Mouse (Mus musculus) kidney, embryonic 15.5 days (tissue): Measurements from ENCODE around the gene Pkd1l2. TPM values are rescaled to one million over a fixed set of nuclear protein-coding genes. Genes with fewer than 3 reads are reported as not detected.

ENCODE experiments used
- ATAC-seq: fragments of 200-750 bp; cut with Nextera tagmentation; replicated peaks from 2 replicates; pipeline ENCODE4 v1.8.0; 2017; ENCODE audit warnings: moderate TSS enrichment; ENCODE audit not compliant: low FRiP score
- H3K27ac ChIP-seq: fragments of 300-500 bp; sonication (generic); 2 replicates; pipeline ENCODE4 v1.5.1; 2015; ENCODE audit warnings: mild to moderate bottlenecking, inconsistent platforms
- H3K27me3 ChIP-seq: fragments of 300-500 bp; sonication (generic); 2 replicates; pipeline ENCODE4 v1.6.1; 2015; ENCODE audit warnings: inconsistent platforms
- H3K36me3 ChIP-seq: fragments of 300-500 bp; sonication (generic); 2 replicates; pipeline ENCODE4 v1.6.1; 2015; ENCODE audit warnings: inconsistent platforms
- H3K4me1 ChIP-seq: fragments of 300-500 bp; sonication (generic); 2 replicates; pipeline ENCODE4 v1.6.1; 2015; ENCODE audit warnings: inconsistent platforms
- H3K4me2 ChIP-seq: fragments of 300-500 bp; sonication (generic); 2 replicates; pipeline ENCODE4 v1.6.1; 2015; ENCODE audit warnings: moderate library complexity, mild to moderate bottlenecking, inconsistent platforms
- H3K4me3 ChIP-seq: fragments of 300-500 bp; sonication (generic); replicated peaks from 2 replicates; pipeline ENCODE4 v1.5.1; 2015; ENCODE audit warnings: mild to moderate bottlenecking, inconsistent platforms
- H3K9ac ChIP-seq: fragments of 300-500 bp; sonication (generic); 2 replicates; pipeline ENCODE4 v1.6.1; 2015; ENCODE audit warnings: mild to moderate bottlenecking, inconsistent platforms
- H3K9me3 ChIP-seq: fragments of 300-500 bp; sonication (generic); replicated peaks from 2 replicates; pipeline ENCODE4 v1.6.1; 2016; ENCODE audit warnings: inconsistent platforms
- WGBS: fragments of 180-500 bp; shearing (Covaris S2); methylation state at CpG from one replicate; pipeline ENCODE4 v1.1.7; 2015; ENCODE audit warnings: mixed read lengths; 5-methylcytosine and 5-hydroxymethylcytosine counted together
- polyA plus RNA-seq: library from polyadenylated mRNA; unstranded; fragments of >200 nt; fragmentation: Nextera tagmentation; extraction: Ambion mirVana; gene quantifications from 2 replicates; pipeline ENCODE4 v1.2.1, GENCODE M21; 2015

Pkd1l2 gene
- polyA plus RNA-seq, 1 experiment from 2014 or later, result 0.05 TPM

- Histone ChIP-seq H3K9me3 (no peaks in the 10 kb centered on the region), H3K4me3 (no peak overlapping the region), H3K4me2 (no peak overlapping the region), H3K4me1 (0 out of 2 replicates have a peak, but pooled peaks cover 6% of the 10 kb centered on the region), H3K27ac (no peak overlapping the region), H3K27me3 (no peaks in the 10 kb centered on the region), H3K36me3 (no peaks in the 10 kb centered on the region), H3K9ac (no peak overlapping the region)
- no peak for ATAC-seq
- WGBS, result 53% methylated on average over 16 of the region's 16 CpGs
Measured at GRCm38 (mm10) chr8:117109801-117110390, 27.6 kb upstream of the Pkd1l2 start.

- Histone ChIP-seq H3K9ac (no peak overlapping the region), H3K36me3 (no peaks in the 10 kb centered on the region), H3K9me3 (no peaks in the 10 kb centered on the region), H3K27ac (no peak overlapping the region), H3K4me2 (no peak overlapping the region), H3K4me1 (0 out of 2 replicates have a peak, but pooled peaks cover 6% of the 10 kb centered on the region), H3K4me3 (no peak overlapping the region), H3K27me3 (no peaks in the 10 kb centered on the region)
- ATAC-seq, result no peak
- WGBS, result 92% methylated on average over 19 of the region's 19 CpGs
Measured at GRCm38 (mm10) chr8:117109018-117109711, 26.9 kb upstream of the Pkd1l2 start.

- no peaks in the 10 kb centered on the region for H3K9me3 ChIP-seq
- 0 out of 2 replicates have a peak, but pooled peaks cover 6% of the 10 kb centered on the region for H3K4me1 ChIP-seq
- H3K9ac ChIP-seq, result no peak overlapping the region
- H3K4me2 ChIP-seq, result no peak overlapping the region
- 14% methylated on average over 9 of the region's 9 CpGs for WGBS
- H3K27ac ChIP-seq, result no peak overlapping the region
- H3K36me3 ChIP-seq, result no peaks in the 10 kb centered on the region
- no peak for ATAC-seq
- no peak overlapping the region for H3K4me3 ChIP-seq
- no peaks in the 10 kb centered on the region for H3K27me3 ChIP-seq
Measured at GRCm38 (mm10) chr8:117107533-117107932, 25.3 kb upstream of the Pkd1l2 start.

DNA sequence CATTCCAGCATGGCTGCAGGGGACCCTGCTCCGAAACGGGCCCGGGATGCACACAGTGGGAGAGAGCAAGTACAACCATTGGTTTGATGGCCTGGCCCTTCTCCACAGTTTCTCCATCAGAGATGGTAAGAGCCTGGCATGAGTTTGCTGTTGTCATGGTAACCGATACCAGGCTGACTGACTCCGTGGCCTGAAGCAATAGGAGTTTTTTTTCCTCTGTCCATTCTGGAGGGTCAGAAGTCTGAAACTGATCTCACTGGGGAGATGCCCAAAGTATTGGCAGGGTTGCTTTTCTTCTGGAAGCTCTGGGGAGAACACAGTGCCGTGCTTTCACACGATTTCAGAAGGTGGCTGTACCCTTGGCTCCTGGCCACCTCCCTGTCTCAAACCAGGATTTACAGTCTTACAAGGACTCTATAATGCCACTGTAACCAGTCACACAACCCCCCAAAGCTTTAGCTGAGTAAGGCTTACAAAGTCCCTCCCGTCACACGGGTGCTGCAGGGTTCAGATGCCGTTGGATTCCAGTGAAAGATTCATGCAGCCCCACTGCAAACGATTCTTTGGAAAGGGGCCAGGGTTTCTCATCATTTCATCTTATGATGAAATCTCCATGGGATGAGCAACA is 15.4 kb upstream of the Pkd1l2 start:
- peaks cover 18% of the 10 kb centered on the region for H3K4me1 ChIP-seq
- no peak overlapping the region for H3K4me3 ChIP-seq
- no peak overlapping the region for H3K27ac ChIP-seq
- peaks cover 7% of the 10 kb centered on the region for H3K9me3 ChIP-seq
- no peak for ATAC-seq
- H3K27me3 ChIP-seq, result 0 out of 2 replicates have a peak, but pooled peaks cover 5% of the 10 kb centered on the region
- no peaks in the 10 kb centered on the region for H3K36me3 ChIP-seq
- WGBS, result 34% methylated on average over 11 of the region's 11 CpGs
- no peak overlapping the region for H3K9ac ChIP-seq
- no peak overlapping the region for H3K4me2 ChIP-seq

- no peaks in the 10 kb centered on the region for H3K36me3 ChIP-seq
- 70% methylated on average over 10 of the region's 10 CpGs for WGBS
- peaks cover 7% of the 10 kb centered on the region for H3K9me3 ChIP-seq
- H3K4me3 ChIP-seq, result no peak overlapping the region
- H3K4me1 ChIP-seq, result peaks cover 18% of the 10 kb centered on the region
- H3K27me3 ChIP-seq, result 0 out of 2 replicates have a peak, but pooled peaks cover 5% of the 10 kb centered on the region
- H3K4me2 ChIP-seq, result no peak overlapping the region
- H3K9ac ChIP-seq, result no peak overlapping the region
- ATAC-seq, result no peak
- no peak overlapping the region for H3K27ac ChIP-seq
Measured at GRCm38 (mm10) chr8:117097051-117097563, 14.9 kb upstream of the Pkd1l2 start.

DNA sequence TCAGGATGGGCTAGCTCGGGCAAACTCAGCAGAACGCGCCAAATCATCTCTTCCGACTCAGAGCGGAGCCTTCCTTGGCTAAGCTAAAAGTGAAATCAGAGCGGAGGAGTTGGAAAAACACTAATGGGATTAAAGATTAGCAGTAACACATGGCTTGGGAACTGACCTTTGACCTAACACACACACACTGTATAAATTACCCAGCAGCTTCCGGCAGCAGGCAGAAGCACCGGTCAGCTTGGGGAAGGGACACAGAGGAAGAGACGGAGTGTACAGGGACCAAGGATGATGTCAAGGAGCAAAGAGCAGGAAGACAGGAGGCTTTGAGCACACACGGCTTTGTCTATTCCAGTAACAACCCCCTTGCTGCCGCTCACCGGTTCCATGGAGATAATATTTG is 13.4 kb upstream of the Pkd1l2 start, which contains the start of gene Bco1:
Gene Bco1 (plus strand): TSS at position 208 of the 400 bp plus-strand sequence.
- no peak within 1 kb of the TSS for H3K9ac ChIP-seq
- H3K27me3 ChIP-seq, result 0 out of 2 replicates have a peak, but pooled peaks cover 5% of the 10 kb centered on the region
- H3K36me3 ChIP-seq, result no peaks in the 10 kb centered on the region
- H3K4me2 ChIP-seq, result no peak within 1 kb of the TSS
- H3K27ac ChIP-seq, result no peak within 1 kb of the TSS
- H3K4me1 ChIP-seq, result peaks cover 18% of the 10 kb centered on the region
- no peak within 1 kb of the TSS for H3K4me3 ChIP-seq
- no peak for ATAC-seq
- peaks cover 7% of the 10 kb centered on the region for H3K9me3 ChIP-seq
- WGBS, result 46% methylated on average over 12 of the region's 12 CpGs

GRCm38 (mm10) chr8:117094053-117094452 is 11.8 kb upstream of the Pkd1l2 start:
- Histone ChIP-seq H3K9ac (no peak overlapping the region), H3K27ac (no peak overlapping the region), H3K9me3 (no peaks in the 10 kb centered on the region), H3K4me1 (peaks cover 18% of the 10 kb centered on the region), H3K27me3 (0 out of 2 replicates have a peak, but pooled peaks cover 5% of the 10 kb centered on the region), H3K36me3 (no peaks in the 10 kb centered on the region), H3K4me2 (no peak overlapping the region), H3K4me3 (no peak overlapping the region)
- 70% methylated on average over 5 of the region's 5 CpGs for WGBS
- ATAC-seq, result no peak

- Histone ChIP-seq H3K9ac (no peak overlapping the region), H3K4me2 (no peak overlapping the region), H3K4me3 (no peak overlapping the region), H3K36me3 (no peaks in the 10 kb centered on the region), H3K4me1 (no peaks in the 10 kb centered on the region), H3K9me3 (no peaks in the 10 kb centered on the region), H3K27ac (no peak overlapping the region), H3K27me3 (no peaks in the 10 kb centered on the region)
- WGBS, result 92% methylated on average over 4 of the region's 4 CpGs
- no peak for ATAC-seq
Measured at GRCm38 (mm10) chr8:117089802-117090201, 7.6 kb upstream of the Pkd1l2 start.

GRCm38 (mm10) chr8:117087036-117087435 is 4.8 kb upstream of the Pkd1l2 start:
- no peaks in the 10 kb centered on the region for H3K4me1 ChIP-seq
- no peaks in the 10 kb centered on the region for H3K27me3 ChIP-seq
- no peak overlapping the region for H3K9ac ChIP-seq
- no peaks in the 10 kb centered on the region for H3K36me3 ChIP-seq
- no peak overlapping the region for H3K4me3 ChIP-seq
- no peak overlapping the region for H3K27ac ChIP-seq
- no peaks in the 10 kb centered on the region for H3K9me3 ChIP-seq
- no peak overlapping the region for H3K4me2 ChIP-seq
- no peak for ATAC-seq

DNA sequence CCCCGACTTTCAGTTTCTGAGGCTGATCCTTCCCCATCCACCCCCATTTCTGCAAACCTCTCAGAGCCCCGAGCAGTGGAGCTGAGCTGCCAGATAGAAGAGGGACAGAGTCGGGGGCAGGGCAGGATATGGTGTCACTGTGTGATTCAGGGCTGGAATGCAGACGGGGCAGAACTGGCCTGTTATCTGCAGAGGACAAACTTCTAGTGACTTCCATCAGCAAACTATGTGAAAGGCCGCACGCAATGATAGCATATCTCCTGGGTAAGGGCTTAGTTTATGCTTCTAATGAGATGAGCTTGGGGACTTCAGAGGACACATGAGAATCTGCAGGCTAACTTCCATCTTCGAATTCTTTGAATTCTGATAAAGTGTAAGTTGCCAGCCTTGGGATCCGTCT is 3.3 kb upstream of the Pkd1l2 start:
- ATAC-seq, result no peak; the same call in 1 of the 2 replicates
- WGBS, result 47% methylated on average over 8 of the region's 8 CpGs
- Histone ChIP-seq H3K27me3 (no peaks in the 10 kb centered on the region), H3K4me2 (no peak overlapping the region), H3K36me3 (no peaks in the 10 kb centered on the region), H3K4me1 (no peaks in the 10 kb centered on the region), H3K9ac (no peak overlapping the region), H3K27ac (no peak overlapping the region), H3K9me3 (no peaks in the 10 kb centered on the region), H3K4me3 (no peak overlapping the region)

- Histone ChIP-seq H3K4me3 (no peak overlapping the region), H3K9me3 (no peaks in the 10 kb centered on the region), H3K27ac (no peak overlapping the region), H3K27me3 (no peaks in the 10 kb centered on the region), H3K36me3 (no peaks in the 10 kb centered on the region), H3K4me1 (no peaks in the 10 kb centered on the region), H3K4me2 (no peak overlapping the region), H3K9ac (no peak overlapping the region)
- 66% methylated on average over 9 of the region's 9 CpGs for WGBS
- ATAC-seq, result no peak
Measured at GRCm38 (mm10) chr8:117082947-117083559, 804 bp upstream of the Pkd1l2 start.

- Histone ChIP-seq H3K4me1 (no peaks in the 10 kb centered on the region), H3K36me3 (no peaks in the 10 kb centered on the region), H3K4me2 (no peak overlapping the region), H3K4me3 (no peak overlapping the region), H3K27me3 (no peaks in the 10 kb centered on the region), H3K9ac (no peak overlapping the region), H3K9me3 (no peaks in the 10 kb centered on the region), H3K27ac (no peak overlapping the region)
- ATAC-seq, result no peak
- 90% methylated on average over 14 of the region's 14 CpGs for WGBS
Measured at GRCm38 (mm10) chr8:117079652-117080051, 2.6 kb downstream of the Pkd1l2 start.
